Mouse (Mus musculus): ENCODE measurements at regions not wholly inside any gene's neighbourhood (a gene's known extent, or its start where the extent isn't known, plus 50 kb on each side); places are given as distances from the start of the nearest gene placed in this dataset.

GRCm38 (mm10) chr19:54801123-54801742 is 325.8 kb downstream of the Gpam start:
- DNase-seq (ENCODE audit: extremely low read depth, insufficient read length, low spot score) = no peak

GRCm38 (mm10) chr19:54787171-54787570 is 339.9 kb downstream of the Gpam start:
- DNase-seq (ENCODE audit: extremely low read depth, insufficient read length, low spot score) = no peak

- no peak for DNase-seq (ENCODE audit: extremely low read depth, insufficient read length, low spot score)
Observed at GRCm38 (mm10) chr19:54783729-54784128, 343.3 kb downstream of the Gpam start.

- DNase-seq (ENCODE audit: extremely low read depth, insufficient read length, low spot score) = no peak
Observed at GRCm38 (mm10) chr19:54757761-54758160, 369.3 kb downstream of the Gpam start.

GRCm38 (mm10) chr19:54756681-54757257 is 370.3 kb downstream of the Gpam start:
- no peak for DNase-seq (ENCODE audit: extremely low read depth, insufficient read length, low spot score)

DNA sequence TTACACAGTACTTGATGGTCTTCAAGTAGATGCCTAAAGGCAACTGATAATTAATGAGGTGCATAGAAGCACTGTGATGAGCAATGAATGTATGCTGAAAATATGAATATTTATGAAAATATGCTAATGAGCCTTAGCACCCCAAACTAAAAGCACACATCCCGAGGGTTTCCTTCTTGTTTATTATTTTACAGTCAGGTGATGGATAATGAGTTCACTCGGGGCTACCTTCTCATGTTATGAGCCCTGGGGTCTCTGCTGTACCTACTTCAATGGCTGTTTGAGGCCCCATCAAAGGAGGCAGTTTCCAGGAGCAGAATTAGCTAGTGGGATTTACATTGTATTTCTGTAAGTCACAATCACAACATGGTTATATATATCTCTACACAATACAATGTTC is 371.6 kb downstream of the Gpam start:
- DNase-seq (ENCODE audit: extremely low read depth, insufficient read length, low spot score) = no peak

GRCm38 (mm10) chr19:54733938-54734337 is 393.1 kb downstream of the Gpam start:
- DNase-seq (ENCODE audit: extremely low read depth, insufficient read length, low spot score) = no peak

- no peak for DNase-seq (ENCODE audit: extremely low read depth, insufficient read length, low spot score)
Observed at GRCm38 (mm10) chr19:54731749-54732148, 395.3 kb downstream of the Gpam start.

DNA sequence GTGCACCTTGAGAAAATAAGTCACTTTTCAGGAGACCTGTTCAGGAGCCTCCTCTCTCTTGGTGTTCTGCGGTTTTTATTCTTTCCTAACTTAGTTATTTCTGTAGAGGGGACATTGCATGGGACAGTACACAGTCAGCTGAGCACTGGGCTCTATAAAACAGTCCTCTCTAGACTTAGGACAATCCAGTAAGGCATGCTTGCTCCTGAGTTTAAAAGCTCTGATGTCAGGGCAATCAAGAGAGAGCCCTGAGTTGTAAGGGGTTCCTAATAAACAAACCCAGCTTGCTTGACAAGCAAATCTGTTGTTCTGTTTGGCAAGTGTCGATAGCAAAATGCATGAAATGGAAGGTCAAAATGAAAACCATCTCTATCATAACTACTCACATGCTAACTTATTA is 395.7 kb downstream of the Gpam start:
- DNase-seq (ENCODE audit: extremely low read depth, insufficient read length, low spot score) = no peak

DNA sequence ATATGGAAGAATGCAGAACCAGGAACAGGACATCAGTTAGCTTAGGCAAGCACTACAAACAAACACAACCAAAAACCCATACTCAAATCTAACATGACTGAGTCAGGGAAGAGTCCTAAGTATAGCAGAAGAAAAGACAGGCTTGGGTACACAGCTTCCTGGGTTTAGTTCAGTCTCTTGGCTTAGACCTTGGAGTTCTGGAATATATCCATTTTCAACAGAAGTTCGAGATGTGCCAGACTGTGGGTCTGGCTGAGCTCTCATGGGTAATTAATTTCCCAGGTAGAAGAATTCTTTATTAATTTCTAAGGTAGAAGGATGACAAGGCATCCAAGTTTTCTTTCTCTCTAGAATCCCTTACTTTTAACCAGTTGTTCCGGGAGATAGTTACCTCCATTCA is 396.2 kb downstream of the Gpam start:
- no peak for DNase-seq (ENCODE audit: extremely low read depth, insufficient read length, low spot score)

DNA sequence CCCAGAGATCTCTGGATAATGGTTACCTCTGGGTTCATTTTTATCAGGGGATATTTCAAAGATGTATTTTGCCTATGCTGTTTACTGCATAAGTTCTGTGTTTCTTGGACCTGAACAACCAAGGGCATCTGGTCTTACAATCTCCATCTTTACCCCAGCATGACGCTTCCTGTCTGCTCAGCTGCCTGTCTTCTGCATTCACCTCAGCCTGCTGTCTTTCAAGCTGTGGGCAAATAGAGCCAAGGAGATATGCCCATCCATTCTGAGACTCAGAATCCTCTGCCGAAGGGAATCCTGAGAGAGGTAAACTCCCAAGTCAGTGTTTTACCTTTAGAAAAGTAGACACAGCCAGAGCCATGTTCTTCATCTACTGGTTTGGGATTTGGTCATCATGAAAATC is 396.7 kb downstream of the Gpam start:
- no peak for DNase-seq (ENCODE audit: extremely low read depth, insufficient read length, low spot score)

GRCm38 (mm10) chr19:54722091-54722490 is 404.9 kb downstream of the Gpam start:
- no peak for DNase-seq (ENCODE audit: extremely low read depth, insufficient read length, low spot score)

DNA sequence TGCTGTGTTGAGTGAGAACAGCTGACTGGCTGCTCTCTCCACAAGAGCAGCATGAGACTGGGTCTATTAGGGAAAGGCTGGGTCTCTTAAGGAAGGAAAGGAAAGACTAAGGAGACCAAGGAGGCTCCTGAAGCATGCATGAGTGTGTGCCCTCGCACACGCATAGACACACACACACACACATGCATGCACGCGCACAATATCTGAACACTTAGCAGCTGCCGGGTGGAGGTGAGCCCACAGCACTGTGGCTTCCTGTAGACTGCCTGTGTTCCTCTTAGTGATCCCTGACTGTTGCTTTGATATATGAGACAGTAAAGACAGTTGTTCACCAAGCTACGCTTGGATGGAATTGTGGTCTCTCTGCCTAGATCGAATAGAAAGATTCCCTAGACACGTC is 429.6 kb downstream of the Gpam start:
- no peak for DNase-seq (ENCODE audit: extremely low read depth, insufficient read length, low spot score)

DNA sequence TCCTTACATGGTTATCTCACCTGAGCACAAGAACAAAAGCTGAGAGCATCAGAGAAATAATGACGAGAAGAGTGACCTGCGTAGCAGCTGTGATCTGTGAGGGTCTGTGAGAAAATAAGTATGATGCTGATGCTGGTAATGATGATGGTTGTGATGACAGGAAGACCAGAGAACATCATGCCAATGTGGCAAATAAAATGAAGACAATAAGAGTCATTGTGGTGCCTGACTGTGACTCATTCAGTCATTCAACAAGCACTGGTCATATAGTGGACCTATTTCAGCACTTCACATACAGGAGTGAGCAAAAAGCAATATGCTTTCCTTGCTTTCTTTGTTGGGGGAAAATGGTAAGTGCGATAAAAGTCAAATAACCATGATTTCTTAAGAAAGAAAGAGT is 433.3 kb downstream of the Gpam start:
- DNase-seq (ENCODE audit: extremely low read depth, insufficient read length, low spot score) = no peak

DNA sequence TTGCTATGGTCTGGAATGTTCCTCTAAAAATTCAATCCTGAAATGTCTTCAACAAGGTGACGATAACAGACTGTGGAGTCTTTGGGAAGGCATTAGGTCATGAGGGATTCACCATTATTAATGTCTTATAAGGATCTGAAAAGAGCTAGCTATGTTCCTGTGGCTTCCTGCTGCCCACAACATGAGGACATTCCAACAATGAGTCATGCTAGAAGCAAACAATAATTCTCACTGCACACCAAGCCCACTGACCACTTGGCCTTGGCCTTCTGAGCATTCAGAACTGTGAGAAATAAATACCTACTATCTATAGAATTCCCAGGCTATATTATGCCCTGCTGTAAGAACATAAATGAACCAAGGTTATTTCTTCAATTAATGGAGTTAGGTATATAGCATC is 433.9 kb downstream of the Gpam start:
- no peak for DNase-seq (ENCODE audit: extremely low read depth, insufficient read length, low spot score)

DNA sequence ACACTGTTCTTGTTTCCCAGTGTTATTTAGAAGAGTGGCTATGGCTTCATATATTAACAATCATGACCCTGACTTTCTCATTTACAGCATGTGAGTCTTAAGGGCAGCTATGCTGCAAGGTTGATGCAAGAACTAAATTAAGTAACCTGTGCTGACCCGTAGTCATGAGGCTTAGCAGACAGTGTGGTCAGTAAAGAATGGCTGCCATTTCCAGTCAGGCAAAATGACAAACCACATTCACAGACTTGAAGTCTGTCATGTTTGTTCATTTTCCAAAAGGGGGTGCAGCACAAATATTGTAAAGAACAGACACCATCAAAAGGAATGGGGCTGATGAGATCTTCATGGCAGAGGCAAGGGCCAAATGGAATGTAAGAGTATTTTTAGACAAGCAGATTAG is 435.2 kb downstream of the Gpam start:
- no peak for DNase-seq (ENCODE audit: extremely low read depth, insufficient read length, low spot score)

GRCm38 (mm10) chr19:54688630-54689029 is 438.4 kb downstream of the Gpam start:
- no peak for DNase-seq (ENCODE audit: extremely low read depth, insufficient read length, low spot score)

- no peak for DNase-seq (ENCODE audit: extremely low read depth, insufficient read length, low spot score)
Observed at GRCm38 (mm10) chr19:54685147-54685546, 441.9 kb downstream of the Gpam start.
